Mouse (Mus musculus) forebrain, embryonic 12.5 days (tissue): Measurements from ENCODE around the gene Hspa14. TPM values are rescaled to one million over a fixed set of nuclear protein-coding genes. Genes with fewer than 3 reads are reported as not detected.
A peak's percentile ranks its signal among the peaks of the same experiment; 100 is the strongest.

Source experiments
- ATAC-seq: fragments of 200-750 bp; cut with Nextera tagmentation; 2 replicates; pipeline ENCODE4 v1.8.0; 2017; ENCODE audit warnings: moderate TSS enrichment; ENCODE audit not compliant: low FRiP score
- H3K27ac ChIP-seq: fragments of 300-500 bp; sonication (generic); 2 replicates; pipeline ENCODE4 v1.5.1; 2016; ENCODE audit warnings: mild to moderate bottlenecking
- H3K27me3 ChIP-seq: fragments of 300-500 bp; sonication (generic); 2 replicates; pipeline ENCODE4 v1.6.1; 2016; ENCODE audit warnings: mild to moderate bottlenecking
- H3K36me3 ChIP-seq: fragments of 300-500 bp; sonication (generic); replicated peaks from 2 replicates; pipeline ENCODE4 v1.6.1; 2016; ENCODE audit warnings: mild to moderate bottlenecking
- H3K4me1 ChIP-seq: fragments of 300-500 bp; sonication (generic); 2 replicates; pipeline ENCODE4 v1.6.1; 2016
- H3K4me2 ChIP-seq: fragments of 300-500 bp; sonication (generic); 2 replicates; pipeline ENCODE4 v1.6.1; 2016; ENCODE audit warnings: mild to moderate bottlenecking, moderate library complexity
- H3K4me3 ChIP-seq: fragments of 300-500 bp; sonication (generic); replicated peaks from 2 replicates; pipeline ENCODE4 v1.5.1; 2016; ENCODE audit warnings: mild to moderate bottlenecking
- H3K9ac ChIP-seq: fragments of 300-500 bp; sonication (generic); 2 replicates; pipeline ENCODE4 v1.6.1; 2016; ENCODE audit warnings: mild to moderate bottlenecking
- H3K9me3 ChIP-seq: fragments of 300-500 bp; sonication (generic); 2 replicates; pipeline ENCODE4 v1.6.1; 2016
- WGBS: fragments of 180-500 bp; shearing (Covaris S2); methylation state at CpG from one replicate; pipeline ENCODE4 v1.1.7; 2016; 5-methylcytosine and 5-hydroxymethylcytosine counted together
- polyA plus RNA-seq: library from polyadenylated mRNA; unstranded; fragments of >200 nt; fragmentation: Nextera tagmentation; extraction: Ambion mirVana; gene quantifications from 2 replicates; pipeline ENCODE4 v1.2.1, GENCODE M21; 2016

Hspa14 gene
- 104 and 107 TPM in 2 replicates for polyA plus RNA-seq

GRCm38 (mm10) chr2:3512552-3513454 lies at the start of gene Hspa14, which contains the start of the genes Gm45902 and Cdnf:
Gene Hspa14 (minus strand): TSS chr2:3512814.
Gene Gm45902 (minus strand): TSS chr2:3512790.
Gene Cdnf (plus strand): TSS chr2:3513030.
- no peaks in the 10 kb centered on the region for H3K27me3 ChIP-seq
- peaks cover 15% of the 10 kb centered on the region for H3K4me1 ChIP-seq
- H3K27ac ChIP-seq: peak within 1 kb of the TSS; percentile 86
- no peaks in the 10 kb centered on the region for H3K9me3 ChIP-seq
- peak within 1 kb of the TSS; percentile 88 for H3K9ac ChIP-seq
- peak within 1 kb of the TSS; percentile 78 for H3K4me3 ChIP-seq
- H3K36me3 ChIP-seq: peaks cover 25% of the 10 kb centered on the region
- WGBS: under 1% methylated on average over 60 of the region's 60 CpGs
- H3K4me2 ChIP-seq: peak within 1 kb of the TSS; percentile 72
- peak; percentile 100 for ATAC-seq

- Histone ChIP-seq H3K4me1 (no peaks in the 10 kb centered on the region), H3K9me3 (no peaks in the 10 kb centered on the region), H3K27me3 (no peaks in the 10 kb centered on the region), H3K27ac (no peak overlapping the region), H3K36me3 (no peaks in the 10 kb centered on the region), H3K4me2 (no peak overlapping the region), H3K9ac (no peak overlapping the region), H3K4me3 (no peak overlapping the region)
- ATAC-seq: no peak
- WGBS: 0% methylated on average over 4 of the region's 4 CpGs
These were observed 34.0 kb upstream of the Hspa14 start for GRCm38 (mm10) chr2:3546588-3546987.

GRCm38 (mm10) chr2:3546055-3546454 lies 33.4 kb upstream of the Hspa14 start:
- Histone ChIP-seq H3K4me3 (no peak overlapping the region), H3K4me2 (no peak overlapping the region), H3K9me3 (no peaks in the 10 kb centered on the region), H3K27me3 (no peaks in the 10 kb centered on the region), H3K9ac (no peak overlapping the region), H3K36me3 (no peaks in the 10 kb centered on the region), H3K4me1 (no peaks in the 10 kb centered on the region), H3K27ac (no peak overlapping the region)
- ATAC-seq: no peak
- WGBS: 74% methylated on average over 2 of the region's 2 CpGs

GRCm38 (mm10) chr2:3541307-3542079 lies 28.9 kb upstream of the Hspa14 start:
- Histone ChIP-seq H3K27ac (no peak overlapping the region), H3K4me3 (no peak overlapping the region), H3K9me3 (no peaks in the 10 kb centered on the region), H3K9ac (no peak overlapping the region), H3K4me2 (no peak overlapping the region), H3K36me3 (no peaks in the 10 kb centered on the region), H3K4me1 (no peaks in the 10 kb centered on the region), H3K27me3 (no peaks in the 10 kb centered on the region)
- no peak for ATAC-seq
- 79% methylated on average over 9 of the region's 9 CpGs for WGBS

- H3K9me3 ChIP-seq: no peaks in the 10 kb centered on the region
- 84% methylated on average over 6 of the region's 6 CpGs for WGBS
- no peak overlapping the region for H3K4me2 ChIP-seq
These were observed 13.7 kb upstream of the Hspa14 start for GRCm38 (mm10) chr2:3526288-3526687.

GRCm38 (mm10) chr2:3522558-3522957 lies 9.9 kb upstream of the Hspa14 start:
- H3K9me3 ChIP-seq: no peaks in the 10 kb centered on the region
- no peak overlapping the region for H3K9ac ChIP-seq
- no peaks in the 10 kb centered on the region for H3K27me3 ChIP-seq
- H3K4me1 ChIP-seq: no peaks in the 10 kb centered on the region
- H3K36me3 ChIP-seq: no peaks in the 10 kb centered on the region
- no peak for ATAC-seq
- H3K4me2 ChIP-seq: no peak overlapping the region
- no peak overlapping the region for H3K4me3 ChIP-seq
- H3K27ac ChIP-seq: no peak overlapping the region
- 88% methylated on average over 4 of the region's 4 CpGs for WGBS

More at GRCm38 (mm10) chr2:3526288-3526687, 13.7 kb upstream of the Hspa14 start:
- Histone ChIP-seq H3K9ac (no peak overlapping the region), H3K4me1 (no peaks in the 10 kb centered on the region), H3K36me3 (no peaks in the 10 kb centered on the region), H3K27ac (no peak overlapping the region), H3K27me3 (no peaks in the 10 kb centered on the region), H3K4me3 (no peak overlapping the region)
- ATAC-seq: no peak

GRCm38 (mm10) chr2:3512076-3512475 lies 538 bp downstream of the Hspa14 start:
- Histone ChIP-seq H3K9me3 (no peaks in the 10 kb centered on the region), H3K4me1 (peaks cover 15% of the 10 kb centered on the region), H3K27ac (peak overlapping the region; percentile 86), H3K36me3 (peaks cover 32% of the 10 kb centered on the region), H3K9ac (peak overlapping the region; percentile 88), H3K27me3 (no peaks in the 10 kb centered on the region), H3K4me2 (peak overlapping the region; percentile 72), H3K4me3 (peak overlapping the region; percentile 78)
- no peak for ATAC-seq
- under 1% methylated on average over 15 of the region's 15 CpGs for WGBS

GRCm38 (mm10) chr2:3500886-3501285 lies 11.7 kb downstream of the Hspa14 start:
- no peaks in the 10 kb centered on the region for H3K27me3 ChIP-seq
- H3K9me3 ChIP-seq: no peaks in the 10 kb centered on the region
- no peak overlapping the region for H3K9ac ChIP-seq
- no peak for ATAC-seq
- no peaks in the 10 kb centered on the region for H3K4me1 ChIP-seq
- no peak overlapping the region for H3K27ac ChIP-seq
- H3K4me2 ChIP-seq: no peak overlapping the region
- 96% methylated on average over 5 of the region's 5 CpGs for WGBS
- H3K4me3 ChIP-seq: no peak overlapping the region
- peaks cover 70% of the 10 kb centered on the region for H3K36me3 ChIP-seq

GRCm38 (mm10) chr2:3499543-3499942 lies 13.1 kb downstream of the Hspa14 start:
- WGBS: 91% methylated on average over 6 of the region's 6 CpGs
- no peak overlapping the region for H3K27ac ChIP-seq
- H3K4me3 ChIP-seq: no peak overlapping the region
- H3K9ac ChIP-seq: no peak overlapping the region
- H3K27me3 ChIP-seq: no peaks in the 10 kb centered on the region
- no peak overlapping the region for H3K4me2 ChIP-seq
- H3K9me3 ChIP-seq: no peaks in the 10 kb centered on the region
- peaks cover 70% of the 10 kb centered on the region for H3K36me3 ChIP-seq
- no peaks in the 10 kb centered on the region for H3K4me1 ChIP-seq
- ATAC-seq: no peak

- H3K4me1 ChIP-seq: no peaks in the 10 kb centered on the region
- WGBS: 99% methylated on average over 3 of the region's 3 CpGs
- no peak overlapping the region for H3K4me2 ChIP-seq
- no peaks in the 10 kb centered on the region for H3K27me3 ChIP-seq
- H3K4me3 ChIP-seq: no peak overlapping the region
- peaks cover 81% of the 10 kb centered on the region for H3K36me3 ChIP-seq
- H3K9me3 ChIP-seq: no peaks in the 10 kb centered on the region
- no peak overlapping the region for H3K9ac ChIP-seq
- no peak overlapping the region for H3K27ac ChIP-seq
- ATAC-seq: no peak
These were observed 18.7 kb downstream of the Hspa14 start for GRCm38 (mm10) chr2:3493833-3494409.

- H3K4me3 ChIP-seq: no peak overlapping the region
- H3K9me3 ChIP-seq: no peaks in the 10 kb centered on the region
- 74% methylated on average over 3 of the region's 3 CpGs for WGBS
These were observed 22.8 kb downstream of the Hspa14 start for GRCm38 (mm10) chr2:3489816-3490215.

GRCm38 (mm10) chr2:3480239-3480638 lies 32.4 kb downstream of the Hspa14 start:
- peaks cover 6% of the 10 kb centered on the region; the same call in 1 of the 2 replicates for H3K4me1 ChIP-seq
- ATAC-seq: no peak
- WGBS: 86% methylated on average over 3 of the region's 3 CpGs
- H3K36me3 ChIP-seq: no peaks in the 10 kb centered on the region
- H3K4me2 ChIP-seq: no peak overlapping the region
- H3K4me3 ChIP-seq: no peak overlapping the region
- peaks cover 5% of the 10 kb centered on the region for H3K9me3 ChIP-seq
- H3K27me3 ChIP-seq: no peaks in the 10 kb centered on the region
- no peak overlapping the region for H3K27ac ChIP-seq
- no peak overlapping the region for H3K9ac ChIP-seq

More at GRCm38 (mm10) chr2:3489816-3490215, 22.8 kb downstream of the Hspa14 start:
- Histone ChIP-seq H3K27ac (no peak overlapping the region), H3K9ac (no peak overlapping the region), H3K36me3 (peaks cover 51% of the 10 kb centered on the region), H3K27me3 (no peaks in the 10 kb centered on the region), H3K4me2 (no peak overlapping the region), H3K4me1 (no peaks in the 10 kb centered on the region)
- no peak for ATAC-seq
